Mouse (Mus musculus) gastrocnemius, adult 2 months (tissue): Measurements from ENCODE around the gene Fbxo8. TPM values are rescaled to one million over a fixed set of nuclear protein-coding genes. Genes with fewer than 3 reads are reported as not detected.

Source experiments
- DNase-seq: peaks from one replicate; pipeline ENCODE4 v3.0.0; 2022
- H3K27ac ChIP-seq: fragments of 200-600 bp; 2 replicates; pipeline ENCODE4 v1.8.1; 2022; ENCODE audit warnings: mild to moderate bottlenecking
- H3K4me3 ChIP-seq: fragments of 200-600 bp; 2 replicates; pipeline ENCODE4 v1.8.1; 2022; ENCODE audit warnings: mild to moderate bottlenecking, moderate library complexity
- CTCF ChIP-seq: fragments of 200-600 bp; IDR thresholded peaks from 2 replicates; pipeline ENCODE4 v1.8.1; 2022; ENCODE audit warnings: antibody characterized with exemption, mild to moderate bottlenecking, moderate library complexity
- intact Hi-C: fragments of 180-260 bp; cut with DNase I; formaldehyde crosslinking; loops from one replicate; pipeline ENCODE4 v1.15.1; 2025
- total RNA-seq, 2 experiments: library from RNA; stranded (reverse); gene quantifications; 2 replicates each; pipeline ENCODE4 v1.2.3; 2021

Gene Fbxo8
- total RNA-seq, 2 experiments from 2014 or later: 28.6 to 35.5 TPM

DNA sequence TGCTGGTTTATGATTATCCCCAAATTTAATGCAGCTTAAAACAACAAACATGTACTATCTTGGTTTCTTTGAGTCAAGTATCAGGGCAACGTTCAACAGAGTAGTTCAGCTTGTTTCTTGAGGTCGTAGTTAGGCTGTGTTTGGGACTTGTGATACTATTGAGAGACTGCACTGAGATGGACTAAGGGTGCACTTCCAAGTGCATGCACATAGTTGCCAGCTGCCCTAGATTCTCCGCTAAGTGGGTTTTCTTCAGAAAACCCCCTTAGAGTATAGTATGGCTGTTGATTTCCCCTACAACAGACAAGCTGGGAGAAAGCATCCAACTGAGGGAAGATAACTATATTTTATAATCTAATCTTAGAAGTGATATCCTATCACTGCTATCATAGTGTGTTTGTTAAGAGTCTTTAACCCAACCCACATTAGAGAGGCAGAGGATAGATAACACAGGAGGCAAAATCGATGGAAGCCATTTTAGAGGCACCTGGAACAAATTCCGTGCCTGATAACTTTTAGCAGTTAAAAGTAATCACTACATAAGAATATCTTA is 1.7 kb downstream of the Fbxo8 start:
- no peak for TF ChIP-seq CTCF
- DNase-seq: no peak
- peak overlapping the region; percentile 86 for H3K4me3 ChIP-seq
- peak overlapping the region; percentile 97; the same call in 1 of the 2 replicates for H3K27ac ChIP-seq
- intact Hi-C loops: no loop called here

DNA sequence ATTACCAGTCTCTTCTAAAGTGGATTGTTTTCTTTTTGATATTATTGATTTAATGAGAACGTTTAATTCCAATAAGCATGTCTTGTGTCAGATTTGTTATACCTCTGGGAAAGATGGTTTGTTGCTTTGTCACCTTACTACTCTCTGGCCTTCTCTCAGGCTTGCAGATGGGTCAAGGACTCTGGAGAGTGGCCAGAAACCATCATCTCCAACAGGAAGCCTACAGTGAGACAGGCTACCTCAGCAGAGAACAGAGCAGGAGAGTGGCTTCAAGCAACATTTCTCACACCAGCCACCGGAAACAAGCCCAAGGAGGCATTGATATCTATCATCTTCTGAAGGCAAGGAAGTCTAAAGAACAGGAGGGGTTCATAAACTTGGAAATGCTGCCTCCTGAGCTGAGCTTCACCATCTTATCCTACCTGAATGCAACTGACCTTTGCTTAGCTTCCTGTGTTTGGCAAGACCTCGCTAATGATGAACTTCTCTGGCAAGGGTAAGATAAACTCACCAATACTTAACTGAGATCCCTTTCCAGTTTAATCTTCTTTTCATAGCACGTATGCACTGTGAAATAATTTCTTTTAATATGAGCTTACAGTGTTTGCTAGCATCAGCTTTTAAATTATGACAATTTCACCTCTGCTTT is 13.6 kb downstream of the Fbxo8 start:
- intact Hi-C loops: no loop called here
- no peak for DNase-seq
- Histone ChIP-seq H3K27ac (no peak overlapping the region), H3K4me3 (no peak overlapping the region)
- no peak for TF ChIP-seq CTCF

DNA sequence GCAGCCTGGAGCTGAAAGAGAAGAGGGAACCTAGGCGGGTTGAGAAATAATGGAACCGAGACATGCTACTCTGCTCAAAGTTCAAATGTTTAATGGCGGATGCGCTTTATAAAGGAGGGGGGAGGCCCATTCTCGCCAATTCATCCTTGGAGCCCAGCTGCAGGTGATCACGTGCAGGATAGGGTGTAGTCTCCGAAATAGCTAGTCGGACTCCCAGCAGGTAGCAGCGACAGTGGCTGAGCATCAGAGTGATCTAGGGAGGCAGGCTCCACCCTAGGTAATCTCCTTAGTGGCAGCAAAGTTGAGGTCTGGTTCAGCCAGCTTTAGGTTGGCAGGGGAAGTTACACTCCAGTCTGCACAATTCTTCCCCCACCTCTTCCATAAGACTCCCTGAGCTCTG is 16.0 kb downstream of the Fbxo8 start:
- Histone ChIP-seq H3K27ac (no peak overlapping the region), H3K4me3 (no peak overlapping the region)
- intact Hi-C loops: no loop called here
- no peak for DNase-seq
- no peak for TF ChIP-seq CTCF

DNA sequence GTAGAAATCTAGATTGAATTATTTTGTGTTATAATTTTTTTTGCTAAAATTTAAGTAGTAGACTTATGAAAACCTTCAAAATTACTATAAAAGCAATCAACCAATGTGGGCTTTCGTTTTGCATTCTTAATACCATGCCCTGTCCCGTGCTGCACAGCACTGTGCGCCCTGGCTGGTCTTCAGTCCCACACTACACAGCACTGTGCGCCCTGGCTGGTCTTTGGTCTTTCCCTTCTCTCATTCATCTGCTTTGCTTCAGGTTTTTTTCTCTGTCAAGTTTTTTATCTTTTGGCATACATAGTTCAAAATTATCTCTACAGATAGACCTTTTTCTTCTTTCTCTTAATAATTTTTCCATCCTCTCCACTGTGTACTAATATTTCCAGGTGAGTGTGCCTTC is 30.0 kb downstream of the Fbxo8 start:
- no peak for TF ChIP-seq CTCF
- DNase-seq: peak; percentile 24
- intact Hi-C loops: no loop called here
- Histone ChIP-seq H3K27ac (no peak overlapping the region), H3K4me3 (no peak overlapping the region)

DNA sequence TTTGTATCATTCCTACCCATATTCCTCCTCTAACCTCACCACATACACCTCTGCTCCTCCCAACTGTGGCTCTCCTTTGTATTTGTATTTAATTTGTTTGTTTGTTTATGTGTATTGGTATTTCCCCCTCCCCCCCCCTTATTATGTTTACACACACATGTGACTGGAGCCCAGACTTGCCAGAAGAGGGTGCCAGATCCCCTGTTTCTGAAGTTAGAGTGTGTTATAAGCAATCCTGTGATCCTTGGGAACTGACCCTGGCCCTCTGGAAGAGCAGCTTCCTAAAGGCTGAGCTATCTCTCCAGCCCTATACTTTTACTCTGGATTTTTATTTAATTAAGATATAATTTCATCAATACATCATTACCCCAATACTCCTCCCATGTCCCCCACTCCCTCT is 32.0 kb downstream of the Fbxo8 start:
- peak; percentile 26 for DNase-seq
- peak; percentile 36 for TF ChIP-seq CTCF
- H3K4me3 ChIP-seq: no peak overlapping the region
- intact Hi-C loops: no loop called here
- H3K27ac ChIP-seq: no peak overlapping the region

DNA sequence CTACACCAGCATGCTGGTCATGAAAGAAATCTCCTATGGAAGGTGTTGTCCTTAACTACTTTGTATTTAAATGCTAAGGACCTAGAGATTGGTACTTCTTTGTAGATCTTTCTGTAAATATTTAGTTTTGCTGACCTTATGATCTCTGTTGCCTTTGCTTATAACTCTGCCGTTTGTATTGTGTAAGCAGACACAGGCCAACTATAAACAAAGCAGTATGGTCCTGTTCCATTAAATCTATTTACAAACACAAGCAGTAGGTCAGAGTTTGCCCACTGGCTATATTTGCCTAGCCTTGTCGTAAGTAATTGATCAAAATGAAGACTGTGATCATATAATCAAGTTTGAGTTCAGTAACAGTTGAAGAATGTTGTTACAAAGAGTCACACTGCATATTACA is 38.1 kb downstream of the Fbxo8 start:
- no peak overlapping the region for H3K27ac ChIP-seq
- intact Hi-C loops: no loop called here
- no peak overlapping the region for H3K4me3 ChIP-seq
- DNase-seq: no peak
- no peak for TF ChIP-seq CTCF

DNA sequence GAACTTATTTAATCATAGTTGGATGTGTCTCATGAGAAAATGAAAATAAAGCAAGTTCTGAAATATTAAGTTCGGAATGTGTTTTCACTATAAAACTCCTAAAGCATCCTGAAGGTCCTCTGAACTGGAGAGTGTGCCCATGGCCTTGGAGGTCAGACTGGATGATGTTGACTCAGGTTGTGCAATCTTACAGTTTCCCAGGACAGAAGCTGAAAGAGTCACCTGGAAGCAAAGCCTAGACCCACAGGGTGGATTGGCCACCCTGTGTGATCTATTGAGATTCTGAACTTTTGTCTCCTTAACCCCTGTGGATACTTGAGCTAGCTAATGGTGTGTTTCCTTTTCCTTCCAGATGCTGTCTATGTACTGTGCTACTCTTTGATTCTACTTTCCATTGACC is 40.2 kb downstream of the Fbxo8 start:
- H3K27ac ChIP-seq: no peak overlapping the region
- no peak for TF ChIP-seq CTCF
- intact Hi-C loops: no loop called here
- H3K4me3 ChIP-seq: no peak overlapping the region
- DNase-seq: no peak

DNA sequence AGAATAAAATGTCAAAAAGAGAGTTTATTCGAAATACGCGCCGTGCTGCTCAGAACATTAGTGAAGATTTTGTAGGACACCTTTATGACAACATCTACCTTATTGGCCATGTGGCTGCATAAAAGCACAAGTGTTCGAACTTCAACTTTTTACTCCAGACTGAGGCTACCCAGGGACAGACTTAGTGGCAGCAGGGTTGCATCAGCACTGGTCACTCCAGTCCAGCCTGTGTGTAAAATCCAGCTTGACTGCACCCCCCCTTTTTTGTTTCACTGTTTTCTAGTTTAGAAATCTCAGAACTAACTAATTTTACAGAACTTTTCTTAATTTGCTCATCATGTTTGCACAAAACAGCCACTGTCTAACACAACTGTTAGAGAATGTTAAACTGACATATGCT is 40.6 kb downstream of the Fbxo8 start:
- no peak for DNase-seq
- Histone ChIP-seq H3K27ac (no peak overlapping the region), H3K4me3 (no peak overlapping the region)
- intact Hi-C loops: no loop called here
- no peak for TF ChIP-seq CTCF

DNA sequence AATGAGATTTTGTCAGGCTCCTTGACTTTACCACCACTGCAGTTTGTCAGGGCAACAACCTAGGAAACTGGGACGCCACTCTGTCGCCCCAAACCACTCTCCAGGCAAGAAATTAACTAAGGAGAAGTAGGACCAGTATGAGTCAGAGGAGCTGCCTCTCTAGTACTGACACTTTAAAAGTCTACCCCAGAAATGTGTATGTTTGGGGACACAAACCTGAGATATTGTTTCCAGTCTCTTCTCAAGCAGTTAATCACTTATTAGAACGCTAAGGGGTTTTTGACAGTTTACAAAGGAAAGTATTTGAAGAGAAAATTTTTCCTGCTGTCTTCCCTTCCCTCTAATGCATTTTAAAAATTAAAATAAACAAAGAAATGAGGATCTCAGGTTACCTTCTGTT is 55.6 kb downstream of the Fbxo8 start:
- intact Hi-C loops: no loop called here
- no peak for DNase-seq
- Histone ChIP-seq H3K4me3 (no peak overlapping the region), H3K27ac (no peak overlapping the region)
- TF ChIP-seq CTCF: no peak

DNA sequence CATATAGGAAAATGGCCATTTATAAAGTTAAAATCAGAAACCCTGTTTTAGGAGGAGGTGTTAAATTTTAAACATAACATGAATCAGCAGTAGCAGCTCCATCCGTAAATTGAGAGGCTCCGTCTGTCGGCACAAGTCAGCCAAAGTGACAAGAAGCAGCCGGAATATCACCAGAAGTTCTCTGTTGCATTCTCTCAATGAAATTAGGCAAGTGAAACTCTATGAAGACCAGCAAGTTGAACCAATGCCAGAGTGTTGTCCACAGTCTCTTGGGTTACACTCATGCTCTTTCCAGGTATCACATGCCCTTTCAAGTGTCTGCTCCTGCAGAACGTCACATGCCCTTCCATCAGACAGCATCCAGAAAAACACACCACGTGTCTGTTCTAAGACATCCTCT is 60.8 kb downstream of the Fbxo8 start:
- DNase-seq: no peak
- TF ChIP-seq CTCF: no peak
- Histone ChIP-seq H3K4me3 (no peak overlapping the region), H3K27ac (no peak overlapping the region)
- intact Hi-C loops: no loop called here

DNA sequence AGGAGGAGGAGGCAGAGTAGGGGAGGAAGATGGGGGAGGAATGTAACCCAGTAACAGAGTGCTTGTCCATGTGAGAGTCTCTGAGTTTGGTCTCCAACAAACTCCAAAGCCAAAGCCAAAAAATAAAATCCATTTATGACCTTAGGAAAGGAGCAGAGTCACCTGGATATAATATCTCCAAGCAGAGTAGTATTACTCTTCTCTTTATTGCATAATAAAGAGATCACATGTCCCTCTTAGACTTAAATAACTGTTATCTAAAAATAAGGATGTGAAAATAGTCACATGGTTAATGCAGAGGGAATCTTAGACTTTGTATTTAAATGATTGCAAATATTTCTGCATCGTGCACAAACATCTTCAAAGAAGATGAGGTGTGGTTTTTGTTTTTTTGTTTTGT is 63.3 kb downstream of the Fbxo8 start:
- no peak overlapping the region for H3K27ac ChIP-seq
- no peak for DNase-seq
- intact Hi-C loops: no loop called here
- no peak overlapping the region for H3K4me3 ChIP-seq
- TF ChIP-seq CTCF: no peak

DNA sequence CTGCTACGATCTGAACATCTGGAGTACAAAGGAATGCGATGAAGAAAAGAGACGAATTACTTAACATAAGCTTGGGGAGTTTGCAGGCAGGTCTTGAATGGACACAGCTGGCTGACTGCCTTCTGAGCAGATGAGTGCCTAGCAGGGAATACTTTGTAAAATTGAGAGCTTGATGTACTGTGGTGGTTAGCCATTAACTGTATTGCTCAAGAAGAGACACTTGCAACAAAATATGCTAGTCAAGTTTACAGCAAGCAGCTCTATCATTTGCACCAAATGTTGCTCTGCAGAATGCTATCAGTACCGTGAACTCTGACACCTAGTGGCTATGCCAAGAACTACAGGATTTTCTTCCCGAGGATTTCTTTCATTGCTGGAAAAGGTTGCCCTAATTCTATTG is 64.1 kb downstream of the Fbxo8 start:
- no peak for DNase-seq

DNA sequence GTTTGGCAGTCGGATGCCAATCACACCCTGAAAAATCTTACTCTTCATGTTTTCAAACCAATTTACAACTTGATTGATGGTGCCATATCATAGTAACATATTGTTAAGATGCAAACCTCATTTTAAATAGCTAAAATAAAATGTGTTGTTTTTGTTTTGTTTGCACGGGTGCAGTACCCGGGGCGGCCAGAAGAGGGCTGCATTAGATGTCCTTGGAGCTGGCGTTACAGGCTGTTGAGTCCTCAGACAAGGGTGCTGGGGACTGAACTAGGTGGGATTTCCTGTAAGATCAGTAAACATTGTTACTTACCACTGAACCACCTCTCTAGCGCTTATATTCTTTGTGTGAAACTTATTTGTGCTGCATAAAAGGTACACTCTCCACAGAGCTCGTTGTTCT is 65.4 kb downstream of the Fbxo8 start:
- DNase-seq: no peak
- peak; percentile 80 for TF ChIP-seq CTCF
- Histone ChIP-seq H3K27ac (no peak overlapping the region), H3K4me3 (no peak overlapping the region)
- intact Hi-C loops: no loop called here

More for the DNA sequence above, 64.1 kb downstream of the Fbxo8 start:
- Histone ChIP-seq H3K27ac (no peak overlapping the region), H3K4me3 (no peak overlapping the region)
- TF ChIP-seq CTCF: peak; percentile 88
- intact Hi-C loops: loop anchor here (1.0 kb wide), 1 partner anchor 85 kb away; no protein-coding TSS in a partner anchor

DNA sequence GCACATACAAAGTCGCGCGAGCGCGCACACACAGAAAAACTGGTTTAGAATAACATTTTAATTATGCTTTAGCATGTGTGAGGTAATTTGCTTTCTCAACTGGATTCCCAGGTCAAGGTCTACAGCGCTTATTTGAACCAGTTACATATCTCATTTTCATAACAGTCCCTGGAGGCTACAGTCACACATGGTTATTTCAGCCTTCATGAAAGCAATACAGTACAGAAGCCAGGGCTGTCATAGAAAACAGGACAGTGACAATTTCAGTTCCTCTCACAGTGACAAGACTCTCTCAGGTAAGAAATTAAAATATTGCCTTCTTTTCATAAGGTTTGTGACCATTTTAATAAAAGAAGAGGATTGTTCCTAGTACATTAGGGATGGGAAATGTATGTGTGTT is 66.4 kb downstream of the Fbxo8 start:
- Histone ChIP-seq H3K27ac (no peak overlapping the region), H3K4me3 (no peak overlapping the region)
- DNase-seq: no peak
- intact Hi-C loops: no loop called here
- TF ChIP-seq CTCF: no peak
